Mouse (Mus musculus) myocyte (in vitro differentiated cells): Measurements from ENCODE around the gene Rnf224. TPM values are rescaled to one million over a fixed set of nuclear protein-coding genes. Genes with fewer than 3 reads are reported as not detected.

Experiments
- H3K27me3 ChIP-seq: one replicate; pipeline ENCODE4 v1.6.1; 2011; ENCODE audit not compliant: control insufficient read depth, insufficient read depth, insufficient read length
- H3K36me3 ChIP-seq: one replicate; pipeline ENCODE4 v1.6.1; 2011; ENCODE audit not compliant: control insufficient read depth, insufficient read depth
- H3K4me2 ChIP-seq: one replicate; pipeline ENCODE4 v1.6.1; 2011; ENCODE audit warnings: low read depth, control low read depth
- H3K4me3 ChIP-seq: one replicate; pipeline ENCODE4 v1.5.1; 2011; ENCODE audit warnings: mild to moderate bottlenecking, control low read depth, moderate library complexity
- H3K79me2 ChIP-seq: one replicate; pipeline ENCODE4 v1.6.1; 2011; ENCODE audit not compliant: control insufficient read depth, insufficient read depth
- H3ac ChIP-seq: one replicate; pipeline ENCODE4 v1.6.1; 2011; ENCODE audit not compliant: control insufficient read depth, insufficient read length
- CEBPB ChIP-seq: IDR thresholded peaks from 2 replicates; pipeline ENCODE4 v1.6.1; 2011; ENCODE audit warnings: mild to moderate bottlenecking, moderate library complexity; ENCODE audit not compliant: poor library complexity, insufficient read depth, severe bottlenecking
- E2F4 ChIP-seq: IDR thresholded peaks from one replicate; pipeline ENCODE4 v1.6.1; 2011; ENCODE audit warnings: mild to moderate bottlenecking, control low read depth, moderate library complexity; ENCODE audit not compliant: insufficient read depth
- MAX ChIP-seq: IDR thresholded peaks from one replicate; pipeline ENCODE4 v1.6.1; 2011; ENCODE audit warnings: low read depth, mild to moderate bottlenecking, control low read depth
- MYOD1 ChIP-seq, 3 experiments: IDR thresholded peaks; one replicate each; pipeline ENCODE4 v1.6.1; 2011; ENCODE audit warnings: control low read depth in 2 of 3, low read depth in 2 of 3, mild to moderate bottlenecking in 2 of 3, moderate library complexity in 1 of 3; ENCODE audit not compliant: insufficient read length in 2 of 3, control insufficient read depth in 1 of 3
- MYOG ChIP-seq, 3 experiments: IDR thresholded peaks; one replicate each; pipeline ENCODE4 v1.6.1; 2011; ENCODE audit warnings: control low read depth in 2 of 3, low read depth in 2 of 3, mild to moderate bottlenecking in 2 of 3; ENCODE audit not compliant: insufficient read length in 2 of 3, control insufficient read depth in 1 of 3, insufficient read depth in 1 of 3
- POLR2A ChIP-seq: IDR thresholded peaks from one replicate; pipeline ENCODE4 v1.6.1; 2011; ENCODE audit warnings: low read depth, mild to moderate bottlenecking, control low read depth, moderate library complexity; ENCODE audit not compliant: insufficient read length
- POLR2AphosphoS2 ChIP-seq: IDR thresholded peaks from one replicate; pipeline ENCODE4 v1.6.1; 2011; ENCODE audit warnings: low read depth, control low read depth; ENCODE audit not compliant: insufficient read length
- REST ChIP-seq: IDR thresholded peaks from one replicate; pipeline ENCODE4 v1.6.1; 2011; ENCODE audit warnings: mild to moderate bottlenecking, control low read depth, moderate library complexity; ENCODE audit not compliant: insufficient read depth, insufficient read length
- SRF ChIP-seq: IDR thresholded peaks from one replicate; pipeline ENCODE4 v1.6.1; 2011; ENCODE audit warnings: low read depth; ENCODE audit not compliant: control insufficient read depth, insufficient read length
- TCF12 ChIP-seq: IDR thresholded peaks from one replicate; pipeline ENCODE4 v1.6.1; 2011; ENCODE audit warnings: mild to moderate bottlenecking, control low read depth; ENCODE audit not compliant: poor library complexity, insufficient read depth, severe bottlenecking
- TCF3 ChIP-seq: IDR thresholded peaks from one replicate; pipeline ENCODE4 v1.6.1; 2011; ENCODE audit warnings: low read depth, control low read depth; ENCODE audit not compliant: insufficient read length
- USF1 ChIP-seq: IDR thresholded peaks from one replicate; pipeline ENCODE4 v1.6.1; 2011; ENCODE audit warnings: low read depth, mild to moderate bottlenecking, control low read depth, moderate library complexity
- polyA plus RNA-seq: library from polyadenylated mRNA; unstranded; fragments of >200 nt; fragmentation: generic; extraction: Trizol; gene quantifications from one replicate; pipeline ENCODE4 v1.2.1, GENCODE M21; 2012; ENCODE audit warnings: missing spikeins

Gene Rnf224
- polyA plus RNA-seq, 1 experiment, result not detected

DNA sequence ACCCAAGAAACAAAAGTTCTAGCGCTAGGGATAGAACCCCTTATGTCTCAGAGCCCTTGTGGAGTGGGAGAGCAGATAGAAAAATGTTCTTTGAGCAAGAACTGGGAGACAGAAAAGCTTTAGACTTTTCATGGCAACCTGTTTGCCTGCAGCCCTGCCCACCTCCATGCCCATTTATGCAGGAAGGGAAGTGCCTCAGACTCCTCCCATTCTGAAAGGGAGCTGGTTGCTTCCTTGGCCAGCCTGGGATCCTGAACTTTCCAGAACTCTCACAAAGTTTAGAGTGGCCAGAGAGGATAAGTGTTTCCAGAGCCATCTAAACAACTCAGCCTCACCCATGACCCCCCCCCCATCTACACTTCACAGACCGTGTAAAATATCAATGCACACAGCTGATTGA, 39.4 kb downstream of the Rnf224 start:
- Histone ChIP-seq H3K27me3 (no peaks in the 10 kb centered on the region), H3K4me2 (peak overlapping the region; percentile 83), H3K4me3 (peak overlapping the region; percentile 24)

DNA sequence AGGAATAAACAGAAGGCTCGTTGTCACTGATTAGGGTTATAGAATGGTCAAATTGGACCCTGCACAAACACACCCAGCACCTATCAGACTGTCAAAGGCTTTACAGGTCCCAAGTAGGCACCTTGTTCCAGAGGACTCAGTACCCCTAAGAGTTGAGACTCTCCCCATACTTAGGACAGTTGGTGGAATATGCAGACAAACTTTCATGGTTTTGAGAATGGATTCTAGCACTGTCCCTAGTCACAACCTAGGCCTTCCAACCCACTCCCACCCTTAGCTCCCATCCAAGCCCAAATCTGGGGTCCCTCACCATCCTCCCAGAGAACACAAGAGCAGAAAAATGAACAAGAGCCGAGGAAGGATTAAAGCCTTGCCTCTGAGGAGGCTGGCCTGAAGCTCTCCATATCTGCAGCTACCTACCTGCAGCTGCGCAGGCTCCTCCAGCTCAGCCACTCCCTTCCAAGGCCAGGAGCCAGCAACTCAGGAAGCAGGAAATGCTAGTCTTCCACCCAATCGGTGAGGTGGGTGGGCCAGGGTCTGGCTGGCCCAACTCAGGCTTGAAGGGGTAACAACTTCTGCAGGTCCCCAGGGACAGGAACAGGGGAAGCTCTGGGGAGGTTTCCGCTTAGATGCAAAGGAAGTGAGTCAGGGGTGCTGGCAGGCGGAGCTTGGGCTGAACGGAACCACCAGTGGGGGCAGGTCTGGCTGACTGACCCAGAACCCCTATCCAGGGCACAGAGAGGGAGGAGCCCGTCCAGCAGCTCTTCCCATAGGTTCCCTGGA, 40.2 kb downstream of the Rnf224 start, which contains the start of gene Tor4a:
Gene Tor4a, minus strand, starts transcription at position 715 of the 783 bp plus-strand sequence.
- Histone ChIP-seq H3ac (no peak within 1 kb of the TSS), H3K36me3 (peaks cover 15% of the 10 kb centered on the region), H3K4me3 (peak within 1 kb of the TSS; percentile 24), H3K4me2 (peak within 1 kb of the TSS; percentile 83), H3K27me3 (no peaks in the 10 kb centered on the region), H3K79me2 (no peaks in the 10 kb centered on the region)
- TF ChIP-seq MAX (no peak), REST (no peak), MYOD1 (IDR thresholded peaks at IDR 0.05; ENCODE audit: control insufficient read depth in 1 of 3, insufficient read length in 2 of 3, low read depth in 2 of 3) (no peak), MYOG (IDR thresholded peaks at IDR 0.05; ENCODE audit: control insufficient read depth in 1 of 3, insufficient read depth in 1 of 3, insufficient read length in 2 of 3, low read depth in 2 of 3) (no peak), USF1 (no peak), E2F4 (no peak), TCF3 (no peak), SRF (no peak), CEBPB (no peak), POLR2A (no peak)

More for the DNA sequence above, 39.4 kb downstream of the Rnf224 start:
- H3K36me3 ChIP-seq, result peaks cover 20% of the 10 kb centered on the region
- TF ChIP-seq POLR2A, result no peak
- no peak for TF ChIP-seq POLR2AphosphoS2
- TF ChIP-seq SRF, result no peak
- TF ChIP-seq CEBPB, result no peak
- TF ChIP-seq MYOG (IDR thresholded peaks at IDR 0.05; ENCODE audit: control insufficient read depth in 1 of 3, insufficient read depth in 1 of 3, insufficient read length in 2 of 3, low read depth in 2 of 3), result no peak
- no peak for TF ChIP-seq MYOD1 (IDR thresholded peaks at IDR 0.05; ENCODE audit: control insufficient read depth in 1 of 3, insufficient read length in 2 of 3, low read depth in 2 of 3)
- TF ChIP-seq MAX, result no peak
- no peak for TF ChIP-seq E2F4
- no peak for TF ChIP-seq USF1
- no peak for TF ChIP-seq REST
- no peaks in the 10 kb centered on the region for H3K79me2 ChIP-seq
- H3ac ChIP-seq, result no peak overlapping the region

GRCm38 (mm10) chr2:25195211-25196156, 41.1 kb downstream of the Rnf224 start:
- peak overlapping the region; percentile 24 for H3K4me3 ChIP-seq
- peak overlapping the region; percentile 83 for H3K4me2 ChIP-seq
- no peak overlapping the region for H3ac ChIP-seq
- no peaks in the 10 kb centered on the region for H3K79me2 ChIP-seq
- peaks cover 14% of the 10 kb centered on the region for H3K36me3 ChIP-seq
- no peaks in the 10 kb centered on the region for H3K27me3 ChIP-seq
- TF ChIP-seq TCF12 (no peak), POLR2A (no peak), MYOD1 (IDR thresholded peaks at IDR 0.05; ENCODE audit: control insufficient read depth in 1 of 3, insufficient read length in 2 of 3, low read depth in 2 of 3) (no peak), TCF3 (no peak), SRF (no peak), REST (no peak), MAX (no peak), POLR2AphosphoS2 (no peak), E2F4 (no peak), USF1 (no peak), CEBPB (no peak), MYOG (IDR thresholded peaks at IDR 0.05; ENCODE audit: control insufficient read depth in 1 of 3, insufficient read depth in 1 of 3, insufficient read length in 2 of 3, low read depth in 2 of 3) (no peak)

DNA sequence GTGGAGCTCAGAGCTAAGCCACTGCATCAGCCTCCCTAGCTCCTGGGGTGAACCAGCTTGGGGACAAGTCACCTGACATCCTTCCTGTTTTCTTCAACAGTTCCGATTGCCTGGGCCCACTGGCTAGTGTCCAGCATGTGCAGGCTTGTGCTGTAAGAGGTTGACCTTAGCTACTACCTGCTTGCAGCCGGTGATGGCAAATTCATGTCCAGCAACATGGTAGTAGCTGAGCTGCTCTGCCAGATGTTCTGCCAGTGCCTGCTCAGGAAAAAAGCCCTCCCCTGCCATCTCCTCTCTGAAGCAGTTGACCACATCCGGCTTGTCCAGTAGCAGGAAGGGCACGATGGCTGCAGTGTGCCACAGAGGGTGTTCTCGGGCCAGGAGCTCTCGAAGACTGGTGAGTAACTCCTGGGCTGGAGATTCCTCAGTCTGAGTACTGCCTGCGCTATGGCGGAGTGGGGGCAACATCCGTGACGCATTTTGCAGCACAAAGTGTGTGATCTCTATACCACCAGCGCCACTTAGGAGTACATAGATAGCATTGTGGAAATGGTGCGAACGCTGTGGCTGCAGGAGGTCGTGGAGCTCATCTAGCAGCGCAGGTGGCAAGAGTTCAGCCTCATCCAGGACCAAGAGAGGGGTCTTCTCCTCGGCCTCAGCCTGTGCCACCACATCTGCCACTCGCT, 42.0 kb downstream of the Rnf224 start:
- Histone ChIP-seq H3K27me3 (no peaks in the 10 kb centered on the region), H3K4me2 (no peak overlapping the region), H3ac (no peak overlapping the region), H3K4me3 (no peak overlapping the region), H3K36me3 (peaks cover 5% of the 10 kb centered on the region), H3K79me2 (no peaks in the 10 kb centered on the region)
- no peak for TF ChIP-seq REST
- TF ChIP-seq MAX, result no peak
- TF ChIP-seq TCF12, result no peak
- TF ChIP-seq CEBPB, result no peak
- no peak for TF ChIP-seq POLR2AphosphoS2
- TF ChIP-seq MYOG (IDR thresholded peaks at IDR 0.05; ENCODE audit: control insufficient read depth in 1 of 3, insufficient read depth in 1 of 3, insufficient read length in 2 of 3, low read depth in 2 of 3), result no peak
- TF ChIP-seq SRF, result no peak
